Mouse (Mus musculus) neural tube, embryonic 15.5 days (tissue): ENCODE results near the gene Olfr541. TPM values are rescaled to one million over a fixed set of nuclear protein-coding genes. Genes with fewer than 3 reads are reported as not detected.
"Not testable (repeated sequence)": the region's sequence is repeated elsewhere in the genome, so short reads cannot be mapped to it uniquely, and the experiment has no call there.

Source experiments
- ATAC-seq: fragments of 200-750 bp; cut with Nextera tagmentation; 2 replicates; pipeline ENCODE4 v1.8.0; 2017; ENCODE audit warnings: mild to moderate bottlenecking, moderate TSS enrichment, moderate library complexity; ENCODE audit not compliant: low FRiP score
- H3K27ac ChIP-seq: fragments of 300-500 bp; sonication (generic); replicated peaks from 2 replicates; pipeline ENCODE4 v1.5.1; 2015; ENCODE audit warnings: mild to moderate bottlenecking, inconsistent platforms
- H3K27me3 ChIP-seq: fragments of 300-500 bp; sonication (generic); replicated peaks from 2 replicates; pipeline ENCODE4 v1.6.1; 2015; ENCODE audit warnings: inconsistent platforms
- H3K36me3 ChIP-seq: fragments of 300-500 bp; sonication (generic); 2 replicates; pipeline ENCODE4 v1.6.1; 2015; ENCODE audit warnings: inconsistent platforms
- H3K4me1 ChIP-seq: fragments of 300-500 bp; sonication (generic); 2 replicates; pipeline ENCODE4 v1.6.1; 2015; ENCODE audit warnings: inconsistent platforms
- H3K4me2 ChIP-seq: fragments of 300-500 bp; sonication (generic); 2 replicates; pipeline ENCODE4 v1.6.1; 2015; ENCODE audit warnings: inconsistent platforms, mild to moderate bottlenecking, moderate library complexity
- H3K4me3 ChIP-seq: fragments of 300-500 bp; sonication (generic); replicated peaks from 2 replicates; pipeline ENCODE4 v1.5.1; 2015; ENCODE audit warnings: mild to moderate bottlenecking, inconsistent platforms
- H3K9ac ChIP-seq: fragments of 300-500 bp; sonication (generic); replicated peaks from 2 replicates; pipeline ENCODE4 v1.6.1; 2015; ENCODE audit warnings: mild to moderate bottlenecking, inconsistent platforms
- H3K9me3 ChIP-seq: fragments of 300-500 bp; sonication (generic); replicated peaks from 2 replicates; pipeline ENCODE4 v1.6.1; 2016; ENCODE audit warnings: inconsistent platforms
- WGBS: fragments of 180-500 bp; shearing (Covaris S2); methylation state at CpG from one replicate; pipeline ENCODE4 v1.1.7; 2015; ENCODE audit warnings: mixed read lengths; 5-methylcytosine and 5-hydroxymethylcytosine counted together
- polyA plus RNA-seq: library from polyadenylated mRNA; unstranded; fragments of >200 nt; fragmentation: Nextera tagmentation; extraction: Ambion mirVana; gene quantifications from 2 replicates; pipeline ENCODE4 v1.2.1, GENCODE M21; 2015

Olfr541 gene
- polyA plus RNA-seq: not detected in 2 replicates

GRCm38 (mm10) chr7:140696967-140697366 lies at the start of gene Olfr541:
TSS of gene Olfr541 (plus strand) at chr7:140697267.
- Histone ChIP-seq H3K36me3 (no peaks in the 10 kb centered on the region), H3K27me3 (no peaks in the 10 kb centered on the region), H3K4me3 (no peak within 1 kb of the TSS), H3K4me2 (no peak within 1 kb of the TSS), H3K27ac (no peak within 1 kb of the TSS), H3K4me1 (no peaks in the 10 kb centered on the region), H3K9ac (no peak within 1 kb of the TSS), H3K9me3 (no peaks in the 10 kb centered on the region)
- no peak for ATAC-seq

- Histone ChIP-seq H3K9me3 (no peaks in the 10 kb centered on the region), H3K4me1 (no peaks in the 10 kb centered on the region), H3K9ac (no peak within 1 kb of the TSS), H3K4me3 (no peak within 1 kb of the TSS), H3K27me3 (no peaks in the 10 kb centered on the region), H3K36me3 (no peaks in the 10 kb centered on the region), H3K4me2 (no peak within 1 kb of the TSS), H3K27ac (no peak within 1 kb of the TSS)
- 72% methylated on average over 4 of the region's 4 CpGs for WGBS
- ATAC-seq: no peak
Measured at GRCm38 (mm10) chr7:140659630-140660029, 37.4 kb upstream of the Olfr541 start, which contains the start of gene Olfr539. TSS of gene Olfr539 (plus strand) at chr7:140659930.

DNA sequence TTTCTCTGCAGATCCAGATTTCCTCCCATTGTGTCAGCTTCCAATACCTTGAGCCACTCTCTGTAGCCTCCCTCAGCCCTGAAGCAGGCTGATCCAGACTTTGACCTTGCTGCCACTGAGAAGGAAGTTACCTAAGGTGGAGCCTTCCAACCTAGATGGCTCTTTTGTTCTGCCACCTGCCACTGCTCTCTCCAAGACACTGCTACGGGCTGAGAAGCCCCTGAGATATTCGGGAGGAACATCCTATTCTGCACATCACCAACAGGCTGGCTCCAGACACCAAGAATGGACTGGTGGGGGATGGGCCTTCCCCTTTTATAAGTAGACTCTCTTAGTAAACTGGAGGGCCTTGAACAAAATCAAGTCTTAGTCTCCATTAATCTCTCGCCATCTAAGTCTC lies 26.4 kb upstream of the Olfr541 start:
- H3K4me3 ChIP-seq, H3K9ac ChIP-seq, H3K4me1 ChIP-seq, H3K27ac ChIP-seq, ATAC-seq, H3K9me3 ChIP-seq, H3K27me3 ChIP-seq, H3K36me3 ChIP-seq, H3K4me2 ChIP-seq: not testable (repeated sequence)
- WGBS: 95% methylated on average over 3 of the region's 3 CpGs

GRCm38 (mm10) chr7:140675863-140676262 lies 21.2 kb upstream of the Olfr541 start:
- H3K9ac ChIP-seq: 0 out of 2 replicates have a peak overlapping the region, but pooled peaks have one; percentile 11
- H3K27ac ChIP-seq: no peak overlapping the region
- H3K4me2 ChIP-seq: peak overlapping the region; percentile 40
- no peaks in the 10 kb centered on the region for H3K4me1 ChIP-seq
- H3K36me3 ChIP-seq: no peaks in the 10 kb centered on the region
- ATAC-seq: no peak
- no peaks in the 10 kb centered on the region for H3K27me3 ChIP-seq
- no peak overlapping the region for H3K4me3 ChIP-seq
- no peaks in the 10 kb centered on the region for H3K9me3 ChIP-seq
- 0% methylated on average over 6 of the region's 6 CpGs for WGBS

GRCm38 (mm10) chr7:140679591-140679990 lies 17.5 kb upstream of the Olfr541 start:
- not testable (repeated sequence) for H3K9ac ChIP-seq, H3K9me3 ChIP-seq, H3K27me3 ChIP-seq, ATAC-seq, H3K4me3 ChIP-seq, H3K27ac ChIP-seq, H3K36me3 ChIP-seq, H3K4me1 ChIP-seq, H3K4me2 ChIP-seq
- 74% methylated on average over 4 of the region's 4 CpGs for WGBS

DNA sequence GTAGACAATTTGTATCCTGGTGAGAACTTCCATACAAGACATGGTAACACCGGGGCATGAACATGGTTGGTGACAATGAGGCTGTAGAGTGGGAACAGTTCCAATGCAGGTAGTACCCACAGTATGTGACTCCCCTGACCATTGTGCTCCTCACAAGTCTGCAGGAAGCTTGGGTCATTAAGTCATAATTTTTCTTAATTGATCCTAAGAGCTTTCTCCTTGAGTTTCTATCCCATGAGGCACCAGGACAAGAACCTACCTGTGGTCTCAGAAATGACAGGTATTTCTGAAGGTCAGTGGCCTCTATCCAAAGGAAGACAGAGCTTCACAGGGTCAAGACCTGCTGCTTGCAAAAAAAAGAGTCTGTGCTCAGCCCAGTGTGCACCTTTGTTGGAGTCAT lies 15.4 kb upstream of the Olfr541 start, which contains the start of gene Olfr45:
TSS of gene Olfr45 (plus strand) at position 301 of the 400 bp plus-strand sequence.
- no peak for ATAC-seq
- Histone ChIP-seq H3K4me2 (no peak within 1 kb of the TSS), H3K9me3 (no peaks in the 10 kb centered on the region), H3K27me3 (no peaks in the 10 kb centered on the region), H3K9ac (no peak within 1 kb of the TSS), H3K4me3 (no peak within 1 kb of the TSS), H3K4me1 (no peaks in the 10 kb centered on the region), H3K36me3 (no peaks in the 10 kb centered on the region), H3K27ac (no peak within 1 kb of the TSS)
- WGBS: 97% methylated on average over 1 of the region's 1 CpGs

- no peaks in the 10 kb centered on the region for H3K36me3 ChIP-seq
- WGBS: 21% methylated on average over 2 of the region's 2 CpGs
- H3K4me3 ChIP-seq: no peak overlapping the region
- H3K4me1 ChIP-seq: no peaks in the 10 kb centered on the region
- H3K27me3 ChIP-seq: no peaks in the 10 kb centered on the region
- H3K9ac ChIP-seq: no peak overlapping the region
- H3K4me2 ChIP-seq: no peak overlapping the region
- ATAC-seq: no peak
- no peak overlapping the region for H3K27ac ChIP-seq
- no peaks in the 10 kb centered on the region for H3K9me3 ChIP-seq
Measured at GRCm38 (mm10) chr7:140706348-140706747, 9.3 kb downstream of the Olfr541 start.

- ATAC-seq: no peak
- Histone ChIP-seq H3K9me3 (no peaks in the 10 kb centered on the region), H3K4me3 (no peak overlapping the region), H3K4me2 (no peak overlapping the region), H3K27ac (no peak overlapping the region), H3K4me1 (no peaks in the 10 kb centered on the region), H3K27me3 (no peaks in the 10 kb centered on the region), H3K9ac (no peak overlapping the region), H3K36me3 (no peaks in the 10 kb centered on the region)
- WGBS: 84% methylated on average over 6 of the region's 6 CpGs
Measured at GRCm38 (mm10) chr7:140707536-140708284, 10.6 kb downstream of the Olfr541 start.

DNA sequence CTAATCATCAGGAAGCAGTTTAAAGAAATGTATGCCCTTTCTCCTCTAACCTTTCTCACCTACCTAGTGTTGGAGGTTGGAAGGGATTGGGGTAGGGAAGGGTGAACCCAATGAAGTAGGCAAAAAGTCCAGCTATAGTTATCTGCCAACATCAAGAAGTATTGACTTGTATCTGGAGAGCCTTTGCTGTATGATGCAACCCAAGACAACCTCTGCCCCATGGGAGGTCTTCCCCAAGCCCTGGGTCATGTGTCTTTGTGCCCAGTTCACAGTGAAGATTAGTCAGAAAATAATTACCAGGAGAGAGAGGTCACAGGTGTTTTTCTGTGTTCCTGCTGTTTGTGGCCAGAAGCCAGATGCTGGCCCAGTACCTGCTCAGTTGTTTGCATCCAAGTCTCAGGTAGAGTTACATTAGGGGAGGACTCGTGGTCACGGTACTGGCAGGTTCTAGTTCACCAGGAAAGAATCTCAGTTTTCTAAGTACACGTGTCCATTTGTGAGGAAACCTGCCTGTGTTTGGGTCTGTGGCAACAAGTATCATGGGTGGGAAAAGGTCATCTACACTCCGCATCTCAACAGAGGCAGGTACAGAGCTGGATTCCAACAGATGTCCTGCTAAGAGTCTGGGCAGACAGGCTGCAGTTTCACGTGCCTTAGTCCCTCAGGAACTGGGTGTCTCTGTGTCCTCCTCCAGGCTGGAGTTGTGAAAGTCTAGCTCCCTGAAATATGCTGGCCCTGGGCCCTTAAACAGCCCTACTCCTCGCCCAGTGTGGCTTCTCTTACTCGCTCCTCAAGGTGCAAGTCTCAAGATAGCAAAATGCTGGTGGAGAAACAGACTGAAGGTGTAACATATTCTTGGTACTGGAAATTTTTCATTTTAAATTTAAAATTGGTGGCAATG lies 20.3 kb downstream of the Olfr541 start:
- 85% methylated on average over 7 of the region's 7 CpGs for WGBS
- Histone ChIP-seq H3K4me1 (no peaks in the 10 kb centered on the region), H3K9me3 (no peaks in the 10 kb centered on the region), H3K27me3 (no peaks in the 10 kb centered on the region), H3K36me3 (no peaks in the 10 kb centered on the region), H3K9ac (no peak overlapping the region), H3K4me2 (no peak overlapping the region), H3K4me3 (no peak overlapping the region), H3K27ac (no peak overlapping the region)
- no peak for ATAC-seq

DNA sequence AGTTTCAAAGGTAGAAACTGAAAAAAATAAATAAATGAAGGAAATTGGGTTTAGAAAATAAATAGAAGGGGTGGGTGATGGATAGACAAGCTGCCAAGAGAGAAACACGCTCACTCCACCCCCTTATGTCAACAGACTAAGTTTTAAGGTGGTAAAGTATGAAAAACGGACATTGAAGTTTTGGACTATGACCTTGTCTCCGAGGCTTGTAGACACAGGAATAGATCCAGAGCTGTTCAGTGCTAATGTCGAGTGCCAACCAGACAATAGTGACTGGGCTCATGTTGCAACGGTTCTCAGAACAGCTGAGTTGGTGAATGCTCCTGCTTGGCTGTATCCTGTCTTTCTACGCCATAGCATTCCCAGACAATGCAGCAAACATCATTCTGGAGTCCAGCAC lies 24.0 kb downstream of the Olfr541 start:
- WGBS: 82% methylated on average over 6 of the region's 6 CpGs
- Histone ChIP-seq H3K36me3 (no peaks in the 10 kb centered on the region), H3K27ac (no peak overlapping the region), H3K4me1 (no peaks in the 10 kb centered on the region), H3K9ac (no peak overlapping the region), H3K4me2 (no peak overlapping the region), H3K4me3 (no peak overlapping the region), H3K27me3 (no peaks in the 10 kb centered on the region), H3K9me3 (no peaks in the 10 kb centered on the region)
- ATAC-seq: no peak

DNA sequence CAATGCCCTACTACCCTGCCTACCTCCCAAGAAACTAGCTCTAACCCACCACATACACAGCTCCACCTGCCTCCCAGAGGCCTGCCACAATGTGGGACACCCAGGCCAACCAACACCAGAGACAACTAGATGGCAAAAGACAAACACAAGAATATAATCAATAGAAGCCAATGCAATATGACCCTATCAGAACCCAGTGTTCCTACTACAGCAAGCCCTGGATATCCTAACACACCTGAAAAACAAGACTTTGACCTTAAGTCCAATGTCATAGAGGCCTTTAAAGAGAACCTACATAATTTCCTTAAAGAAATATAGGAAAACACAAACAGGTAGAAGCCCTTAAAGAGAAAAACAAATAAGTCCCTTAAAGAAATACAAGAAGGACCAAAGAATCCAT lies 28.5 kb downstream of the Olfr541 start:
- H3K27ac ChIP-seq: no peak overlapping the region
- no peak overlapping the region for H3K4me3 ChIP-seq
- H3K9ac ChIP-seq: no peak overlapping the region
- no peaks in the 10 kb centered on the region for H3K4me1 ChIP-seq
- ATAC-seq: no peak
- no peaks in the 10 kb centered on the region for H3K36me3 ChIP-seq
- no peaks in the 10 kb centered on the region for H3K9me3 ChIP-seq
- H3K27me3 ChIP-seq: no peaks in the 10 kb centered on the region
- H3K4me2 ChIP-seq: no peak overlapping the region

DNA sequence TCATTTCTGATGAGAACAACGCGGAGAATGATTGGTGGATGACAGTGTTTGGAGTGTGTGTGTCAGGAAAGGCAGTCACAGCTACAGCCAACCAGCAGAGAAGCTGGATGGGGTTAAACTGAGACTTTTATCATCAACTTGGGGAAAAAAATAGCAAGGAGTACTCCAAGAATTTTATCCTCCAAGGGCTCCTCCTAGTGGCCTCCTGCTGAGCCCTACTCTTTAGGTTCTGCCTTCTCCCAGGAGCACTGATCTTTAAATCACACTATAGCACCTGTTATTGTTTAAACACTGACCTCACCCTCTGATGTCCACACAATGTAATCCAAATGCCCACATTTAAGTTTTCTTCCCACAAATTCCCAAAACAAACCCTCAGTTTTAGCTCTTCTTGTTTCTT lies 36.1 kb downstream of the Olfr541 start:
- Histone ChIP-seq H3K4me3 (no peak overlapping the region), H3K9ac (no peak overlapping the region), H3K27ac (no peak overlapping the region), H3K9me3 (no peaks in the 10 kb centered on the region), H3K4me2 (no peak overlapping the region), H3K36me3 (no peaks in the 10 kb centered on the region), H3K4me1 (no peaks in the 10 kb centered on the region), H3K27me3 (no peaks in the 10 kb centered on the region)
- no peak for ATAC-seq
- WGBS: 75% methylated on average over 2 of the region's 2 CpGs
